Mouse (Mus musculus) intestine, postnatal 0 days (tissue): ENCODE measurements around the gene Atp2b2. TPM values are rescaled to one million over a fixed set of nuclear protein-coding genes. Genes with fewer than 3 reads are reported as not detected.

ENCODE experiments used
- ATAC-seq: fragments of 200-750 bp; cut with Nextera tagmentation; 2 replicates; pipeline ENCODE4 v1.8.0; 2017; ENCODE audit warnings: mild to moderate bottlenecking, moderate TSS enrichment, moderate library complexity
- H3K27ac ChIP-seq: fragments of 300-500 bp; sonication (generic); 2 replicates; pipeline ENCODE4 v1.5.1; 2014; ENCODE audit warnings: mild to moderate bottlenecking, low read depth, low read length, moderate library complexity
- H3K27me3 ChIP-seq: fragments of 300-500 bp; sonication (generic); replicated peaks from 2 replicates; pipeline ENCODE4 v1.6.1; 2014; ENCODE audit warnings: low read length, mixed read lengths; ENCODE audit not compliant: control insufficient read depth, insufficient read depth
- H3K36me3 ChIP-seq: fragments of 300-500 bp; sonication (generic); 2 replicates; pipeline ENCODE4 v1.6.1; 2014; ENCODE audit warnings: mild to moderate bottlenecking, moderate library complexity; ENCODE audit not compliant: control insufficient read depth, insufficient read depth
- H3K4me1 ChIP-seq: fragments of 300-500 bp; sonication (generic); replicated peaks from 2 replicates; pipeline ENCODE4 v1.6.1; 2014; ENCODE audit warnings: antibody characterized with exemption, low read length, mixed read lengths; ENCODE audit not compliant: control insufficient read depth, insufficient read depth
- H3K4me2 ChIP-seq: fragments of 300-500 bp; sonication (generic); replicated peaks from 2 replicates; pipeline ENCODE4 v1.6.1; 2014; ENCODE audit warnings: low read depth, mild to moderate bottlenecking, moderate library complexity
- H3K4me3 ChIP-seq: fragments of 300-500 bp; sonication (generic); 2 replicates; pipeline ENCODE4 v1.5.1; 2014; ENCODE audit warnings: low read depth, low read length
- H3K9ac ChIP-seq: fragments of 300-500 bp; sonication (generic); 2 replicates; pipeline ENCODE4 v1.6.1; 2014; ENCODE audit warnings: mild to moderate bottlenecking, low read depth, low read length
- H3K9me3 ChIP-seq: fragments of 300-500 bp; sonication (generic); 2 replicates; pipeline ENCODE4 v1.6.1; 2016; ENCODE audit warnings: mixed run types; ENCODE audit not compliant: control insufficient read depth
- CTCF ChIP-seq: sonication (generic); IDR thresholded peaks from 2 replicates; pipeline ENCODE4 v1.5.1; 2016; ENCODE audit warnings: low read depth, mild to moderate bottlenecking, control low read depth, antibody characterized with exemption, moderate library complexity
- WGBS: fragments of 180-500 bp; shearing (Covaris S2); extraction: QIAGEN DNeasy Blood & Tissue Kit; methylation state at CpG from one replicate; pipeline ENCODE4 v1.1.7; 2014; 5-methylcytosine and 5-hydroxymethylcytosine counted together
- polyA plus RNA-seq: library from polyadenylated mRNA; unstranded; fragments of >200 nt; fragmentation: Nextera tagmentation; extraction: Ambion mirVana; gene quantifications from 2 replicates; pipeline ENCODE4 v1.2.1, GENCODE M21; 2015

Gene Atp2b2
- polyA plus RNA-seq, 1 experiment from 2014 or later = 0.48 TPM

DNA sequence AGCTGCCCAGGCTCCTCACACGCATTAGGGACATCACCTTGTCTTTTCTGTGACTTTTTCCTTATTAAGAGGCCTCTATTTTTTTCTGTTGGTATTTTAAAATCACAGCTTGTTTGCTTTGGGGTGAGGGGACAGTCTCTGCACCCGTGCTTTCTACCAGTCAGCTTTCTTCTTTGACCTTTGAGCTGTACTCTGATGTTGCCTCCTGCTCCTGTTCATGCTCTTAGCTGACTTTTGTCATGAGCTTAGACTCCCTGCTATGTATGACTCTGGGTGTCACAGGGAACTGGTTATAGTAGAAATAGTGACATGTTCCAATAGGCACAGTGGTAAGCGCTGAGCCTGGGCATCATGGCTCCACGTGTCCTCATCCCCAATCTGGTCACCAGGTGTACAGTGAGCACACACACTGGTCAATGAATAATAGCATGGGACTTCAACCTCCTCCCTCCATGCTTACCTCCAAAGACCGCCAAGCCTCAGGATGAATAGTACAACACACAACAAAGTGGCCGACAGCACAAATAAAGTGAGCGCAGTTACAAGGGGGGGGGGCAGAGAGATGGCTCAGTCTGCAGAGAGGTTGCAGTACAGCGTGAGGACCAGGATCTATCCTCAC is 163.8 kb downstream of the Atp2b2 start:
- Histone ChIP-seq H3K36me3 (no peaks in the 10 kb centered on the region), H3K9ac (no peak overlapping the region), H3K4me3 (no peak overlapping the region), H3K4me2 (no peak overlapping the region), H3K4me1 (no peaks in the 10 kb centered on the region), H3K27me3 (no peaks in the 10 kb centered on the region), H3K27ac (no peak overlapping the region), H3K9me3 (no peaks in the 10 kb centered on the region)
- ATAC-seq = no peak
- WGBS = 80% methylated on average over 8 of the region's 8 CpGs
- no peak for TF ChIP-seq CTCF

DNA sequence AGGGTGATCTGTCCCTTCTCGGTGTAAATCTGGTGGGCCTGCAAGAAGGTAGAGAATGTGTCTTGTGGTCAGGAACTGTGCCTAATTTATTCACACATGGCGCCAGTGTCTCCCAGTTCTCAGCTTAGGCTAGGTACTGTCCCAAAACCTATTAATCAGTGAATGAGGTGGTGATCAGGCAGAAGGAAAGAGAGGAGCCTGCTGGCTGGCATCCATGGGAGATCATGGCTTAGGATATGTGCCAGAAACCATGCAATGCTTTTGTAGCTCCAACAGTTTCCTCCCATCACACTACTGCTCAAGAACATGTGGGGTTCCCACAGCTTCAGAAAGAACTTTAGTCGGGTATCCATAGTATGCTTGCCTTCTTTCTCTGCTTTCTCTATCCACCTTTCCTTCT is 165.8 kb downstream of the Atp2b2 start:
- Histone ChIP-seq H3K4me2 (no peak overlapping the region), H3K27me3 (no peaks in the 10 kb centered on the region), H3K4me1 (no peaks in the 10 kb centered on the region), H3K9me3 (no peaks in the 10 kb centered on the region), H3K36me3 (no peaks in the 10 kb centered on the region), H3K4me3 (no peak overlapping the region), H3K9ac (no peak overlapping the region), H3K27ac (no peak overlapping the region)
- 70% methylated on average over 3 of the region's 3 CpGs for WGBS
- no peak for ATAC-seq
- no peak for TF ChIP-seq CTCF

DNA sequence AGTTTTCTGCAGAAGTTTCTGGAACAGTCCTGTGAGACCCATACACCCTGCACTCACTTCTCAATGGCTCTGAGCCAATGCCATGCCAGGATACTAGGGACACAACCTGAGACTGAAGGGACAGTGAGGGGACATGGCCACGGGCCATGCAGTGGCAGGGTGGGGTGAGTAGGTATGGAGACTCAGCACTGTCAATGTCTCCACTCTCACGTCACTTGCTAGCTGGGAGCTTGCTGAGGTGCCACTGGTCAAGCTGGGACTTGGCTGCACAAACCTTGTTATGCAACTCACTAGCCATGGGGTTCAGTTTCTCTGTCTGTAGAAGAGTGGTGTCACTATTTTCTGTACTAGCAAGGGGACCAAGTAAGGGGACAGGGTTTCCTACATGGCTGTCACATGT is 167.2 kb downstream of the Atp2b2 start:
- H3K9me3 ChIP-seq = no peaks in the 10 kb centered on the region
- H3K4me2 ChIP-seq = no peak overlapping the region
- H3K36me3 ChIP-seq = no peaks in the 10 kb centered on the region
- no peak overlapping the region for H3K9ac ChIP-seq
- no peaks in the 10 kb centered on the region for H3K27me3 ChIP-seq
- H3K4me1 ChIP-seq = no peaks in the 10 kb centered on the region
- no peak overlapping the region for H3K4me3 ChIP-seq
- ATAC-seq = no peak
- WGBS = 58% methylated on average over 2 of the region's 2 CpGs
- TF ChIP-seq CTCF = no peak
- no peak overlapping the region for H3K27ac ChIP-seq

DNA sequence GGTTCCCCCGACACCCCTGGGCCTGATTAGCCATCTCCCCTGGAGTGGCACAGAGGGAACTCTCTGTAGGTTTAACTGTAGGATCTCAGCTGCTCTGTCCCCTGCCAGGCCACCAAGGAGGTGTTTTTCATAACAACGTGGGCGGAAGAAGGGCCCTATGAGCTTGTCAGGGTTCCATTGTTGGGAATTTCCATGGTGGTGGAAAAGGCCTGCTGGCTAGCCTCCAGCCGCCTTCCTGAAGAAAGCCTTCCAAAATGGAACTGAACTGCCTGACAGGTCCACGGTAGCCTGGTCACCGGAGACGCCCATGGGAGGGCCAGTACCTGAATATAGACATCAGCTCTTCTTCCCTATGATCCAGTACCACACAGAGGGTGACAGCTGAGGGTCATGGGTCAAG is 169.8 kb downstream of the Atp2b2 start:
- 78% methylated on average over 7 of the region's 7 CpGs for WGBS
- H3K27me3 ChIP-seq = no peaks in the 10 kb centered on the region
- no peaks in the 10 kb centered on the region for H3K36me3 ChIP-seq
- H3K27ac ChIP-seq = no peak overlapping the region
- no peak overlapping the region for H3K9ac ChIP-seq
- TF ChIP-seq CTCF = no peak
- no peak overlapping the region for H3K4me2 ChIP-seq
- ATAC-seq = no peak
- no peaks in the 10 kb centered on the region for H3K4me1 ChIP-seq
- H3K9me3 ChIP-seq = no peaks in the 10 kb centered on the region
- H3K4me3 ChIP-seq = no peak overlapping the region

DNA sequence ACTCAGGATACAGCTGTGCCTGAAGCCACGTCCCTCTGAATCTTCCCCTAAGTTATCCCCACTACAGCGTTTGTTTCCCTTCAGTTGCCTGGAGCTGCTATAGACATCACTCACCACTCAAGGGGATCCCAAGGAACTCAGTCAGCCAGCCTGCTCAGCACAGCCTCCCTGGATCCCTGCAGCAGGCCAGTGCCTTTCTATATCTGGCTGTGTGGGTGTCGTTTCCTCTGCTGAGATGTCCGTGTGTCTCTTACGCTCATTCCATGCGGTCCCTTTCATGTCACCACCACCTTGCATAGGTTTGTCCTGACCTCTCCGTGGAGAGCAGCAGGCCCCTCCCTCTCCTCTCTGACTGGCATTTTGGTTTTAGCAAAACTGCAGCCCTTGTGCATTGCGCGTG is 171.6 kb downstream of the Atp2b2 start:
- Histone ChIP-seq H3K27me3 (no peaks in the 10 kb centered on the region), H3K4me2 (no peak overlapping the region), H3K4me3 (no peak overlapping the region), H3K27ac (no peak overlapping the region), H3K9ac (no peak overlapping the region), H3K9me3 (no peaks in the 10 kb centered on the region), H3K36me3 (no peaks in the 10 kb centered on the region), H3K4me1 (no peaks in the 10 kb centered on the region)
- WGBS = 76% methylated on average over 9 of the region's 9 CpGs
- TF ChIP-seq CTCF = no peak
- no peak for ATAC-seq

DNA sequence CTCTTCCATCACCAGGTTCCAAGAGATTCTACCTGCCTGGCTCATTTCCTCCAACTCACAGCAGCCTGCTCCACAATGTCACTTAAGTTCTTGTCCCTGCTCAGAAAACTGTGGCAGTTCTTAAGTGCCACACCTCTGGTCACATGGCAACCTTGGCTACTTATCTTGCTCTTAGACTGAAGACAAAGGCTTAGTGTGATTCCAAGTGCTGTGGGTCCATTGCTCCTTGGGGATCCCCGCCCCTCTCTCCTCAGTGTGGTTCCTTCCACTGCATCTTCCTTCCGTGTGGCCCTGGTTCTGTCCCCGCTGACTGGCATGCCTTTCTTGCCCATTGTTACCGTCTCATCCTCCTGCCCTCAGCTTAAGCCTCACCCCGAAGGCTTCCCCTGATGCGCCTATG is 173.9 kb downstream of the Atp2b2 start:
- H3K4me1 ChIP-seq = no peaks in the 10 kb centered on the region
- no peak overlapping the region for H3K9ac ChIP-seq
- no peaks in the 10 kb centered on the region for H3K9me3 ChIP-seq
- ATAC-seq = no peak
- H3K27ac ChIP-seq = no peak overlapping the region
- no peak for TF ChIP-seq CTCF
- H3K4me2 ChIP-seq = no peak overlapping the region
- no peak overlapping the region for H3K4me3 ChIP-seq
- 59% methylated on average over 6 of the region's 6 CpGs for WGBS
- no peaks in the 10 kb centered on the region for H3K27me3 ChIP-seq
- no peaks in the 10 kb centered on the region for H3K36me3 ChIP-seq

DNA sequence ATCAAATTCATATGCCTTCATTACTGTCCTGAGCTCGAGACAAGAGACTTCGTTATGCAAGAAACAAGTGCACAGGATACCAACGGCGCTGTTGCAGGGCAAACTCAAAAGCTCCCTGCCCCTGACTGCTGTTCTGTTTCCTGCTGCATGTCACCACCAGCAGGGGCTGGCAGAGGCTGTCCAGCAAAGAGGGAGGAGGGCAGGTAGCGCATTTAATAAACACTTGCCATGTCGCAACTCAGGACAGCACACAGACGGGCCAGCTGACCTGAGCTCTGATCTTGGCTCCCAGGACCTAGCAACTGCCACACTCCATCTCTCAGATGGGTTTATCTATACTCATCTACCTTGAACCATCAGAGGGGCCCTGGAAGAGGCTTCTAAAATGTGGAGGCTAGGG is 176.7 kb downstream of the Atp2b2 start:
- Histone ChIP-seq H3K36me3 (no peaks in the 10 kb centered on the region), H3K9me3 (no peaks in the 10 kb centered on the region), H3K4me1 (no peaks in the 10 kb centered on the region), H3K27me3 (no peaks in the 10 kb centered on the region), H3K27ac (no peak overlapping the region), H3K9ac (no peak overlapping the region), H3K4me3 (no peak overlapping the region), H3K4me2 (no peak overlapping the region)
- no peak for TF ChIP-seq CTCF
- ATAC-seq = no peak
- WGBS = 61% methylated on average over 7 of the region's 7 CpGs
